ENCODE assay signal across 8 mouse cellular contexts in the genomic region with DNA sequence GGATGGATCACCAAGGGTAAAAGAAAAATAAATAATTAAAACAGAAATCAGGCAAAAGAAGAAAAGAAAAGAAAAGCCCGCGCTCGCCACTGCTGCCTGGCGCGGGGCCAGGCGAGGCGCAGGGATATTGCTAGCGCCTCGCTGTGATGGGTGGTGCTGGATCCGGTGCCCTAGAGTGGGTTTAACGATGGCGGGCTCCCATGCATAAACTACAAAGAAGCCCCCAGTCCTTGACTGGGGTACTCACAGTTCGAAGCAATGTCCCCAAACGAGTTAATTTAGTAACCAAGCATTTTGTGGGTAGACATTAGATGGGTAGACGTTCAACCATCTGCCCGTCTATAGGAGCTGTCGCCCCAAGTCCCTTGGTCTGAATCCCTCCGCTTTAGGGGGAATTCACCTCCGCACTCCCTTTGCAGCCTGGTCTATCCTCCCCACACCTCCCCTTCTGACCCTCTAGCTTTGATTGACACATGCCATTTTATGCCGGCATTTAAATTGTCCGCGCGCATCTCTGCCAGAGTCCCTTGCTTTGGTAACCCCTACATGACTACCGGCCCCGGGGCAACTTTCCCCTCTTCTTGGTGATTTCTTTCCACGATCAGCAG. TPM values are rescaled to one million over a fixed set of nuclear protein-coding genes. Genes with fewer than 3 reads are reported as not detected.
DNase-seq lines count a peak whose midpoint lies in the region; ATAC-seq and TF ChIP-seq lines count a peak whose summit lies in the region.
"Had no signal": no experiment of that assay in that cellular context is flagged by ENCODE, and none has a peak within 500 bp of the region (broad histone marks: within the 10 kb centered on the region; RNA-seq: fewer than 3 reads in every experiment).

No protein-coding gene starts in this region.

- H3K4me1 ChIP-seq in thymus, adult 2 months (replicated peaks; ENCODE audit: control insufficient read depth, insufficient read depth, low read length): no peaks in the 10 kb centered on the region; the same call in 1 of the 2 replicates
- H3K4me1 ChIP-seq in midbrain, embryonic 16.5 days (ENCODE audit: control insufficient read depth, insufficient read depth, low read length): peaks cover 2% of the 10 kb centered on the region

- peak overlapping the region; percentile 80 for H3K4me2 ChIP-seq in midbrain, embryonic 16.5 days (ENCODE audit: low read length)

- no peak for TF ChIP-seq POLR2A in thymus, adult 2 months (IDR thresholded peaks at IDR 0.05; ENCODE audit: control insufficient read depth, extremely low read depth, insufficient read depth, low read length, poor library complexity)

- H3K27ac ChIP-seq in thymus, adult 2 months (ENCODE audit: control insufficient read depth, insufficient read depth, low read length): no peak overlapping the region
- H3K27ac ChIP-seq in left cerebral cortex, adult 2 months: peak overlapping the region; percentile 73
- H3K27ac ChIP-seq in midbrain, embryonic 16.5 days (ENCODE audit: low read length): peak overlapping the region; percentile 95

- peak; percentile 9 for DNase-seq in thymus, postnatal 4 days
- DNase-seq in thymus, adult 2 months: no peak
- peak; percentile 75 for DNase-seq in embryo, embryonic 11 days
- DNase-seq in heart, postnatal 4 days: peak; percentile 36
- peak; percentile 38 to 65 for DNase-seq in left cerebral cortex, adult 2 months (ENCODE audit: extremely low spot score in 1 of 2, low spot score in 2 of 2)
- DNase-seq in urinary bladder, postnatal 25 days (ENCODE audit: low spot score): no peak

- WGBS in thymus, adult 2 months: 4% methylated on average over 26 of the region's 26 CpGs
- under 1% methylated on average over 26 of the region's 26 CpGs for WGBS in midbrain, embryonic 16.5 days

- H3K27me3 ChIP-seq in thymus, adult 2 months (ENCODE audit: control insufficient read depth, insufficient read depth, low read length): no peaks in the 10 kb centered on the region; the same call in 1 of the 2 replicates
- no peaks in the 10 kb centered on the region for H3K27me3 ChIP-seq in midbrain, embryonic 16.5 days (ENCODE audit: control insufficient read depth, insufficient read depth, low read depth, low read length)

- ATAC-seq in midbrain, embryonic 16.5 days: peak; percentile 33

- H3K36me3 ChIP-seq in thymus, adult 2 months (ENCODE audit: control insufficient read depth, insufficient read depth, low read length): no peaks in the 10 kb centered on the region
- H3K36me3 ChIP-seq in midbrain, embryonic 16.5 days (ENCODE audit: control insufficient read depth, insufficient read depth, low read length): no peaks in the 10 kb centered on the region

- H3K9me3 ChIP-seq in midbrain, embryonic 16.5 days (replicated peaks; ENCODE audit: control insufficient read depth, low read length, poor library complexity, severe bottlenecking): no peaks in the 10 kb centered on the region

- intact Hi-C loops in left cerebral cortex, adult 2 months (cut with DNase I): loop anchor here (5.0 to 10.0 kb wide), 2 partner anchors 175 to 1617 kb away; no protein-coding TSS in a partner anchor

- TF ChIP-seq CTCF in thymus, adult 2 months (IDR thresholded peaks at IDR 0.05; ENCODE audit: borderline replicate concordance, control insufficient read depth, extremely low read depth, insufficient read depth, low read length, poor library complexity): no peak
- no peak for TF ChIP-seq CTCF in left cerebral cortex, adult 2 months (IDR thresholded peaks at IDR 0.05)

- H3K9ac ChIP-seq in midbrain, embryonic 16.5 days (ENCODE audit: low read depth, low read length): peak overlapping the region; percentile 92

- H3K4me3 ChIP-seq in thymus, adult 2 months (ENCODE audit: control insufficient read depth, insufficient read depth, low read length): no peak overlapping the region
- peak overlapping the region; percentile 81 for H3K4me3 ChIP-seq in left cerebral cortex, adult 2 months
- peak overlapping the region; percentile 69 for H3K4me3 ChIP-seq in midbrain, embryonic 16.5 days (ENCODE audit: low read depth, low read length)
- H3K4me3 ChIP-seq: erythroblast, embryonic 14.5 days had no signal

RNA-seq across cellular contexts. Expression of gene Pcdh10, which starts 0.7 kb away (rescaled TPM):
- 0.17 and 0.23 TPM in 2 replicates for polyA plus RNA-seq in thymus, adult 2 months (2012; rRNA removed)
- under 1 TPM; 0.07 to 0.24 TPM for total RNA-seq in heart, postnatal 4 days (2021)
- total RNA-seq in left cerebral cortex, adult 2 months (2021): 100 to 1,000 TPM; 201 to 203 TPM
- 21.6 and 21.9 TPM in 2 replicates for polyA plus RNA-seq in midbrain, embryonic 16.5 days (2015; fragmentation: Nextera tagmentation; extraction: Ambion mirVana)

Comparison
In these comparisons a context has a peak if more than half of its experiments do, and no peak if none do; other contexts are left out.
1. DNase-seq: peak in thymus, postnatal 4 days (single experiment), embryo, embryonic 11 days (single experiment), heart, postnatal 4 days (single experiment) and left cerebral cortex, adult 2 months (2 of 2); none in thymus, adult 2 months (single experiment) and urinary bladder, postnatal 25 days (single experiment).
2. RNA of gene Pcdh10, which starts 0.7 kb away (total RNA-seq): 201 to 203 TPM in left cerebral cortex, adult 2 months; 0.07 to 0.24 TPM in heart, postnatal 4 days; every median in the first group is over 100 times any median in the second.